Mouse (Mus musculus): ENCODE measurements around the gene Tgm1.
A peak's percentile ranks its signal among the peaks of the same experiment; 100 is the strongest.

GRCm38 (mm10) chr14:55709509-55709908, 4.2 kb downstream of the Tgm1 start:
- no peak for TF ChIP-seq MAFK (IDR thresholded peaks at IDR 0.05; ENCODE audit: insufficient read depth, low read depth, low read length)
- TF ChIP-seq ZC3H11A (IDR thresholded peaks at IDR 0.05; ENCODE audit: borderline replicate concordance, low read depth, low read length) = no peak
- TF ChIP-seq ZNF384 (IDR thresholded peaks at IDR 0.05; ENCODE audit: low read depth, low read length) = no peak
- TF ChIP-seq HCFC1 (IDR thresholded peaks at IDR 0.05; ENCODE audit: borderline replicate concordance, insufficient read depth, low read length) = 0 out of 2 replicates have a peak, but pooled peaks have one; percentile 26
- peak; percentile 14; the same call in 1 of the 2 replicates for TF ChIP-seq CHD2 (IDR thresholded peaks at IDR 0.05; ENCODE audit: low read depth, low read length)
